Mouse (Mus musculus) heart, embryonic 11.5 days (tissue): ENCODE results near the gene Olfr1281. TPM values are rescaled to one million over a fixed set of nuclear protein-coding genes. Genes with fewer than 3 reads are reported as not detected.
"Not testable (repeated sequence)": the region's sequence is repeated elsewhere in the genome, so short reads cannot be mapped to it uniquely, and the experiment has no call there.

Experiments used
- ATAC-seq: fragments of 200-750 bp; cut with Nextera tagmentation; replicated peaks from 2 replicates; pipeline ENCODE4 v1.8.0; 2017; ENCODE audit warnings: moderate library complexity; ENCODE audit not compliant: insufficient number of reproducible peaks, low FRiP score, low TSS enrichment
- H3K27ac ChIP-seq: fragments of 300-500 bp; sonication (generic); 2 replicates; pipeline ENCODE4 v1.5.1; 2014; ENCODE audit warnings: mild to moderate bottlenecking, low read depth, low read length
- H3K27me3 ChIP-seq: fragments of 300-500 bp; sonication (generic); 2 replicates; pipeline ENCODE4 v1.6.1; 2014; ENCODE audit warnings: mild to moderate bottlenecking, low read length, mixed read lengths; ENCODE audit not compliant: control insufficient read depth, insufficient read depth
- H3K36me3 ChIP-seq: fragments of 300-500 bp; sonication (generic); 2 replicates; pipeline ENCODE4 v1.6.1; 2014; ENCODE audit warnings: mild to moderate bottlenecking, low read length, moderate library complexity, mixed read lengths; ENCODE audit not compliant: control insufficient read depth, insufficient read depth
- H3K4me1 ChIP-seq: fragments of 300-500 bp; sonication (generic); 2 replicates; pipeline ENCODE4 v1.6.1; 2014; ENCODE audit warnings: low read length; ENCODE audit not compliant: control insufficient read depth, insufficient read depth
- H3K4me2 ChIP-seq: fragments of 300-500 bp; sonication (generic); 2 replicates; pipeline ENCODE4 v1.6.1; 2014; ENCODE audit warnings: mild to moderate bottlenecking, moderate library complexity
- H3K4me3 ChIP-seq: fragments of 300-500 bp; sonication (generic); 2 replicates; pipeline ENCODE4 v1.5.1; 2014; ENCODE audit warnings: low read depth, low read length
- H3K9ac ChIP-seq: fragments of 300-500 bp; sonication (generic); 2 replicates; pipeline ENCODE4 v1.6.1; 2014; ENCODE audit warnings: mild to moderate bottlenecking, low read depth, low read length, moderate library complexity
- H3K9me3 ChIP-seq: fragments of 300-500 bp; sonication (generic); replicated peaks from 2 replicates; pipeline ENCODE4 v1.6.1; 2016; ENCODE audit warnings: low read length; ENCODE audit not compliant: control insufficient read depth
- WGBS: fragments of 180-500 bp; shearing (Covaris S2); extraction: QIAGEN DNeasy Blood & Tissue Kit; methylation state at CpG from one replicate; pipeline ENCODE4 v1.1.7; 2014; ENCODE audit not compliant: insufficient replicate concordance; 5-methylcytosine and 5-hydroxymethylcytosine counted together
- polyA plus RNA-seq: library from polyadenylated mRNA; unstranded; fragments of >200 nt; fragmentation: Nextera tagmentation; extraction: Ambion mirVana; gene quantifications from 2 replicates; pipeline ENCODE4 v1.2.1, GENCODE M21; 2014

Olfr1281 gene
- not detected in 2 replicates for polyA plus RNA-seq

GRCm38 (mm10) chr2:111326220-111326619, at the start of gene Olfr1281:
Gene Olfr1281 (plus strand): TSS chr2:111326520.
- Histone ChIP-seq H3K27ac (no peak within 1 kb of the TSS), H3K27me3 (no peaks in the 10 kb centered on the region), H3K9ac (no peak within 1 kb of the TSS), H3K4me3 (no peak within 1 kb of the TSS), H3K4me2 (no peak within 1 kb of the TSS), H3K36me3 (no peaks in the 10 kb centered on the region), H3K9me3 (no peaks in the 10 kb centered on the region), H3K4me1 (no peaks in the 10 kb centered on the region)
- WGBS, result 68% methylated on average over 2 of the region's 2 CpGs
- ATAC-seq, result no peak

DNA sequence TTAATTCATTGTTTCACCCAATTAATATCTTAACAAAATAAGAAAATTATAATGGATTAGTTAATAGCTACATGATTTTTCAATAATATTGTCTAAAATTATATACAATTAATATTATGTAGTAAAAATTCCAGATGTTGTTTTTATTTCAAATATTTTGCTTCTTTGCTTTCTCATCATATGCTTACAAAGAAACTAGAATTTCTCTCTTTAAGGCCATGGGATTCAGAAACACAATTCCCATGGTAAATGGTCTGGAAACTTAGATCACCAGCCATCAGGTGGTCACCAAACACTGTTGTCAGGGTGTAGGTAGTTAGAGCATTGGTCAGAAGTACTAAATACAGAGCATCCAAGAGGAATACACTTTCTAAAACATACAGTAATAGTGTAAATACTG, 36.5 kb upstream of the Olfr1281 start, which contains the start of gene Olfr1278:
Olfr1278 (plus strand) TSS at position 301 of the 400 bp plus-strand sequence.
- Histone ChIP-seq H3K9ac (no peak within 1 kb of the TSS), H3K27me3 (no peaks in the 10 kb centered on the region), H3K36me3 (no peaks in the 10 kb centered on the region), H3K27ac (no peak within 1 kb of the TSS), H3K4me2 (no peak within 1 kb of the TSS), H3K4me3 (no peak within 1 kb of the TSS), H3K9me3 (no peaks in the 10 kb centered on the region), H3K4me1 (no peaks in the 10 kb centered on the region)
- no peak for ATAC-seq

- Histone ChIP-seq H3K9me3 (no peaks in the 10 kb centered on the region), H3K4me2 (no peak overlapping the region)
- ATAC-seq, result no peak
Measured at GRCm38 (mm10) chr2:111298541-111298940, 27.8 kb upstream of the Olfr1281 start.

GRCm38 (mm10) chr2:111300374-111300773, 25.9 kb upstream of the Olfr1281 start, which contains the start of gene Olfr1279:
Gene Olfr1279 (plus strand): TSS chr2:111300635.
- H3K36me3 ChIP-seq, result no peaks in the 10 kb centered on the region
- no peak within 1 kb of the TSS for H3K27ac ChIP-seq
- no peak within 1 kb of the TSS for H3K4me3 ChIP-seq
- no peak within 1 kb of the TSS for H3K9ac ChIP-seq
- H3K4me2 ChIP-seq, result no peak within 1 kb of the TSS
- no peaks in the 10 kb centered on the region for H3K4me1 ChIP-seq
- H3K27me3 ChIP-seq, result no peaks in the 10 kb centered on the region
- H3K9me3 ChIP-seq, result no peaks in the 10 kb centered on the region
- no peak for ATAC-seq

More at GRCm38 (mm10) chr2:111298541-111298940, 27.8 kb upstream of the Olfr1281 start:
- Histone ChIP-seq H3K27me3 (no peaks in the 10 kb centered on the region), H3K9ac (no peak overlapping the region), H3K27ac (no peak overlapping the region), H3K4me3 (no peak overlapping the region), H3K4me1 (no peaks in the 10 kb centered on the region), H3K36me3 (no peaks in the 10 kb centered on the region)

- ATAC-seq, result no peak
- Histone ChIP-seq H3K9ac (no peak within 1 kb of the TSS), H3K4me1 (no peaks in the 10 kb centered on the region)
Measured at GRCm38 (mm10) chr2:111313717-111314116, 12.6 kb upstream of the Olfr1281 start, which contains the start of gene Olfr1280. Gene Olfr1280 (plus strand): TSS chr2:111314017.

GRCm38 (mm10) chr2:111333721-111334120, 7.4 kb downstream of the Olfr1281 start:
- not testable (repeated sequence) for H3K9ac ChIP-seq, H3K4me3 ChIP-seq, ATAC-seq, H3K4me2 ChIP-seq, H3K27me3 ChIP-seq, H3K36me3 ChIP-seq, H3K9me3 ChIP-seq, H3K27ac ChIP-seq, H3K4me1 ChIP-seq
- 80% methylated on average over 5 of the region's 5 CpGs for whole genome bisulfite sequencing

More at GRCm38 (mm10) chr2:111313717-111314116, 12.6 kb upstream of the Olfr1281 start, which contains the start of gene Olfr1280:
- H3K27me3 ChIP-seq, result no peaks in the 10 kb centered on the region
- no peaks in the 10 kb centered on the region for H3K9me3 ChIP-seq
- no peak within 1 kb of the TSS for H3K27ac ChIP-seq
- H3K36me3 ChIP-seq, result no peaks in the 10 kb centered on the region
- no peak within 1 kb of the TSS for H3K4me3 ChIP-seq
- no peak within 1 kb of the TSS for H3K4me2 ChIP-seq

- H3K36me3 ChIP-seq, result no peaks in the 10 kb centered on the region
- no peaks in the 10 kb centered on the region for H3K27me3 ChIP-seq
- no peak within 1 kb of the TSS for H3K27ac ChIP-seq
- no peak within 1 kb of the TSS for H3K4me3 ChIP-seq
- H3K9ac ChIP-seq, result no peak within 1 kb of the TSS
- H3K9me3 ChIP-seq, result no peaks in the 10 kb centered on the region
- ATAC-seq, result no peak
- H3K4me1 ChIP-seq, result no peaks in the 10 kb centered on the region
- 62% methylated on average over 2 of the region's 2 CpGs for WGBS
- no peak within 1 kb of the TSS for H3K4me2 ChIP-seq
Measured at GRCm38 (mm10) chr2:111335976-111336375, 9.7 kb downstream of the Olfr1281 start, which contains the start of gene Olfr1282. Gene Olfr1282 (minus strand): TSS chr2:111336076.

GRCm38 (mm10) chr2:111366490-111366889, 40.2 kb downstream of the Olfr1281 start, which contains the start of gene Olfr1283:
Gene Olfr1283 (plus strand): TSS chr2:111366790.
- Histone ChIP-seq H3K27ac (no peak within 1 kb of the TSS), H3K9ac (no peak within 1 kb of the TSS), H3K4me2 (no peak within 1 kb of the TSS), H3K4me1 (no peaks in the 10 kb centered on the region), H3K4me3 (no peak within 1 kb of the TSS), H3K9me3 (no peaks in the 10 kb centered on the region), H3K36me3 (no peaks in the 10 kb centered on the region), H3K27me3 (no peaks in the 10 kb centered on the region)
- no peak for ATAC-seq
- WGBS, result 71% methylated on average over 2 of the region's 2 CpGs

DNA sequence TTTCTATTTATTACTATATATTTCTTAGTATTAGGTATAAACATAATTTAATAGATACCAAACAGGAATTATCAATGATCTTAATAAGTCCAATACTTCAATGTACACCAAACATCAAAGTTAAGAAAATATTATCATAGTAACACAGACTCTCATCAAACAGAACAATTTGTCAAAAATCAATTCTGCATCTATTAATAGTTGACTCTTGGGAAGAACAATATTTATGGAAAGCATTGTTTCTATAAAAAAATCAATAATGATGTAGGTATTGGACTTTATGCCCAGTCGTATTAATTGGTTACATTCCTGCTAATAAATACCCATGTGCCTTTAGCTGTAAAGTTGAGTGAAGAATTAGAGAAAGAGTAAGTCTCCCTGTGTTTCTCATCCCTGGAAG, 48.9 kb downstream of the Olfr1281 start, which contains the start of gene Olfr1284:
Olfr1284 (plus strand) TSS at position 301 of the 400 bp plus-strand sequence.
- Histone ChIP-seq H3K4me1 (no peaks in the 10 kb centered on the region), H3K4me3 (no peak within 1 kb of the TSS), H3K27me3 (no peaks in the 10 kb centered on the region), H3K4me2 (no peak within 1 kb of the TSS), H3K27ac (no peak within 1 kb of the TSS), H3K9me3 (no peaks in the 10 kb centered on the region), H3K36me3 (no peaks in the 10 kb centered on the region), H3K9ac (no peak within 1 kb of the TSS)
- WGBS, result 84% methylated on average over 1 of the region's 1 CpGs
- ATAC-seq, result no peak
